Mouse (Mus musculus) monocyte, adult 59 days (primary cell): ENCODE results near the gene Cog5. TPM values are rescaled to one million over a fixed set of nuclear protein-coding genes. Genes with fewer than 3 reads are reported as not detected.

Source experiments
- total RNA-seq, 2 experiments: library from RNA; stranded (reverse); gene quantifications; one replicate each; pipeline ENCODE4 v1.2.4; 2023

Gene Cog5
- total RNA-seq = 10 to 100 TPM; 43.7 to 48.9 TPM

GRCm38 (mm10) chr12:31654197-31654964 lies at the start of gene Cog5, which contains the start of gene Dus4l:
Gene Cog5, plus strand, starts transcription at chr12:31654869.
Gene Dus4l, minus strand, starts transcription at chr12:31654826.

GRCm38 (mm10) chr12:31634343-31635239 lies 20.1 kb upstream of the Cog5 start, which contains the start of gene Bcap29:
Gene Bcap29, minus strand, starts transcription at chr12:31634658.

GRCm38 (mm10) chr12:31713600-31713999 lies 58.9 kb downstream of the Cog5 start, which contains the start of gene Gpr22:
Gene Gpr22, minus strand, starts transcription at chr12:31713947.

GRCm38 (mm10) chr12:31949759-31950658 lies 295.3 kb downstream of the Cog5 start, which contains the start of gene Hbp1:
Gene Hbp1, minus strand, starts transcription at chr12:31950535.

Other genes with a start within 250 kb of the Cog5 start
- 10 to 100 TPM; 28.5 to 29.2 TPM for gene Cbll1, start 155.3 kb upstream of the Cog5 start, total RNA-seq
- not detected for gene Slc26a4, start 94.9 kb upstream of the Cog5 start, total RNA-seq
- gene Bcap29, start 20.2 kb upstream of the Cog5 start, total RNA-seq = 10 to 100 TPM; 29.3 TPM
- gene Dus4l, start within 50 bp of the Cog5 start, total RNA-seq = 1 to 10 TPM; 1.9 to 5.2 TPM
- gene Gpr22, start 59.1 kb downstream of the Cog5 start, total RNA-seq = not detected